Mouse (Mus musculus) heart, embryonic 13.5 days (tissue): Measurements from ENCODE around the gene Trpv6. TPM values are rescaled to one million over a fixed set of nuclear protein-coding genes. Genes with fewer than 3 reads are reported as not detected.

ENCODE experiments used
- ATAC-seq: fragments of 200-750 bp; cut with Nextera tagmentation; 2 replicates; pipeline ENCODE4 v1.8.0; 2017; ENCODE audit warnings: moderate TSS enrichment; ENCODE audit not compliant: insufficient number of reproducible peaks, low FRiP score, low TSS enrichment; ENCODE audit errors: extremely low read depth
- H3K27ac ChIP-seq: fragments of 300-500 bp; sonication (generic); replicated peaks from 2 replicates; pipeline ENCODE4 v1.5.1; 2015; ENCODE audit warnings: moderate library complexity, mild to moderate bottlenecking, inconsistent platforms
- H3K27me3 ChIP-seq: fragments of 300-500 bp; sonication (generic); replicated peaks from 2 replicates; pipeline ENCODE4 v1.6.1; 2015; ENCODE audit warnings: mild to moderate bottlenecking, inconsistent platforms
- H3K36me3 ChIP-seq: fragments of 300-500 bp; sonication (generic); 2 replicates; pipeline ENCODE4 v1.6.1; 2015; ENCODE audit warnings: mild to moderate bottlenecking, inconsistent platforms
- H3K4me1 ChIP-seq: fragments of 300-500 bp; sonication (generic); 2 replicates; pipeline ENCODE4 v1.6.1; 2015; ENCODE audit warnings: inconsistent platforms
- H3K4me2 ChIP-seq: fragments of 300-500 bp; sonication (generic); 2 replicates; pipeline ENCODE4 v1.6.1; 2015; ENCODE audit warnings: inconsistent platforms, mild to moderate bottlenecking, moderate library complexity
- H3K4me3 ChIP-seq: fragments of 300-500 bp; sonication (generic); 2 replicates; pipeline ENCODE4 v1.5.1; 2015; ENCODE audit warnings: moderate library complexity, mild to moderate bottlenecking, inconsistent platforms
- H3K9ac ChIP-seq: fragments of 300-500 bp; sonication (generic); 2 replicates; pipeline ENCODE4 v1.6.1; 2015; ENCODE audit warnings: inconsistent platforms, mild to moderate bottlenecking, moderate library complexity
- H3K9me3 ChIP-seq: fragments of 300-500 bp; sonication (generic); 2 replicates; pipeline ENCODE4 v1.6.1; 2016; ENCODE audit warnings: inconsistent platforms
- WGBS: fragments of 180-500 bp; shearing (Covaris S2); methylation state at CpG from one replicate; pipeline ENCODE4 v1.1.7; 2015; ENCODE audit warnings: mixed read lengths; 5-methylcytosine and 5-hydroxymethylcytosine counted together
- polyA plus RNA-seq: library from polyadenylated mRNA; unstranded; fragments of >200 nt; fragmentation: Nextera tagmentation; extraction: Ambion mirVana; gene quantifications from 2 replicates; pipeline ENCODE4 v1.2.1, GENCODE M21; 2015

Gene Trpv6
- polyA plus RNA-seq, 1 experiment from 2014 or later, result 0.13 TPM

GRCm38 (mm10) chr6:41621241-41621990 lies 14.8 kb downstream of the Trpv6 start:
- Histone ChIP-seq H3K27me3 (no peaks in the 10 kb centered on the region), H3K9me3 (no peaks in the 10 kb centered on the region), H3K4me2 (no peak overlapping the region), H3K27ac (no peak overlapping the region), H3K9ac (no peak overlapping the region), H3K4me1 (0 out of 2 replicates have a peak, but pooled peaks cover 2% of the 10 kb centered on the region), H3K4me3 (no peak overlapping the region), H3K36me3 (no peaks in the 10 kb centered on the region)
- 81% methylated on average over 12 of the region's 12 CpGs for whole genome bisulfite sequencing
- no peak for ATAC-seq

- Histone ChIP-seq H3K36me3 (no peaks in the 10 kb centered on the region), H3K4me2 (no peak overlapping the region), H3K9ac (no peak overlapping the region), H3K27ac (no peak overlapping the region), H3K4me3 (no peak overlapping the region), H3K9me3 (no peaks in the 10 kb centered on the region), H3K4me1 (0 out of 2 replicates have a peak, but pooled peaks cover 2% of the 10 kb centered on the region), H3K27me3 (no peaks in the 10 kb centered on the region)
- 75% methylated on average over 9 of the region's 9 CpGs for WGBS
- no peak for ATAC-seq
Measured at GRCm38 (mm10) chr6:41620173-41620798, 15.9 kb downstream of the Trpv6 start.

GRCm38 (mm10) chr6:41607637-41608036 lies 28.6 kb downstream of the Trpv6 start:
- H3K27ac ChIP-seq, result no peak overlapping the region
- no peak overlapping the region for H3K4me3 ChIP-seq
- H3K9ac ChIP-seq, result no peak overlapping the region
- ATAC-seq, result no peak
- H3K4me1 ChIP-seq, result peaks cover 4% of the 10 kb centered on the region
- peaks cover 19% of the 10 kb centered on the region for H3K27me3 ChIP-seq
- no peaks in the 10 kb centered on the region for H3K9me3 ChIP-seq
- H3K4me2 ChIP-seq, result no peak overlapping the region
- 37% methylated on average over 5 of the region's 5 CpGs for WGBS
- no peaks in the 10 kb centered on the region for H3K36me3 ChIP-seq

DNA sequence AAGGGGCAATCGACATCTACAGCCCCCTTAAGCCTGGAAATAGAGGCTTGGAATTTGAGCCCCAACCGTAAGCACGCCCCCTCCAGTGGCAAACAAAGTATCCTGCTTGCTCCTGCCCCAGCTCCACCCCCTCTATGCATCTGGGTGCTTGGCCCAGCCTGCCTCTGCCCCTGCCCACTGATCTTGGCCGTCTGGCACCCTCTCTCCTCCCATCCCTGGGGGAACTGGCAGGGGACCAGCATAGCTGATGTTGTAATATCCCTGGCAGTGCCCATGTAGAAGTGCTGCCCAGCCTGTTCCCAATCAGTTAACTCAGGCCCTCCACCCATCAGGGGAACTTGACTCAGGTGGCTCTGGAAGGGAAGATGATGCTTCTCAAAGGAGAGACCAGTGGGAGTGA lies 30.0 kb downstream of the Trpv6 start:
- peaks cover 19% of the 10 kb centered on the region for H3K27me3 ChIP-seq
- H3K4me2 ChIP-seq, result peak overlapping the region; percentile 94
- H3K4me3 ChIP-seq, result peak overlapping the region; percentile 74
- ATAC-seq, result no peak
- H3K27ac ChIP-seq, result no peak overlapping the region
- H3K36me3 ChIP-seq, result no peaks in the 10 kb centered on the region
- H3K9ac ChIP-seq, result peak overlapping the region; percentile 80
- H3K4me1 ChIP-seq, result peaks cover 4% of the 10 kb centered on the region
- H3K9me3 ChIP-seq, result no peaks in the 10 kb centered on the region
- WGBS, result 3% methylated on average over 4 of the region's 4 CpGs

- 0% methylated on average over 7 of the region's 7 CpGs for WGBS
- no peak for ATAC-seq
Measured at GRCm38 (mm10) chr6:41605794-41606104, 30.5 kb downstream of the Trpv6 start.

DNA sequence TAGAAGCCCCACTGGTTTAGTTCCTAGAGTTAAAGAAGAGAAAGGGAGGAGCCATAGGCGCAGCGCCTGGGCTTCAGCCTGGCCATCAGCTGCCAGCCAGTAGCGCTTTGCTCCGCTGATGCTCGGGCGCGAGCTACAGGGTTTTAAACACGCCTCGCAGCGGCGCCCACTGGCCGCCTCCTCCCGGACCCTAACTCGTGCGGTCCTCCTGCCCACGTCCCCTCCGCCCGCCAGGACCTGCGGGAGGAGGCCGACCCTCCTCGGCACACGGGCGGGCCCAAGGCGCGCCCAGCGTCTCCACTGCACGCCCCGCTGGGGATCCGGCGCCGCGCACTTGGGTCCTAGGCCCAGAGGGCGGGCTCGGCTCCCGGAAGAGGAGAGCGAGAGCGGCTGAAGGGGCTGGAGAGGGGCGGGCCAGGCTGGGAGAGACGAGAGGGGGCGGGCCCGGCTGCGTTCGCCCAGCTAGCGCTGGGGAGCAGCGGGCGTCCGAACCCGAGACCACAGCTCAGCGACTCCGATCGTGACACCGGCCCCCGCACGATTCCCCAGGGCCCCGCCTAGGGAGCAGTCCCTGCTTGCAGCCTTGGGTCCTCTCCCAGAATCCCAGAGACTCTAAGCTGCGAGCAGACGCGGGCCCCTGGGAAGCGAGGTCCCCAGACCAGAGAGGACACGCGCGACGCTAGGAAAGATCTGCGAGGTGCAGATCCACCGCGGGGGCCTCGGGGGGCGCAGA lies 31.0 kb downstream of the Trpv6 start, which contains the start of gene Ephb6:
Gene Ephb6, plus strand, starts transcription at position 422 of the 733 bp plus-strand sequence.
- peak; percentile 89 for ATAC-seq
- under 1% methylated on average over 67 of the region's 68 CpGs for WGBS

More at GRCm38 (mm10) chr6:41605794-41606104, 30.5 kb downstream of the Trpv6 start:
- peaks cover 4% of the 10 kb centered on the region for H3K4me1 ChIP-seq
- H3K9ac ChIP-seq, result peak overlapping the region; percentile 80
- H3K36me3 ChIP-seq, result no peaks in the 10 kb centered on the region
- H3K27ac ChIP-seq, result no peak overlapping the region
- peaks cover 19% of the 10 kb centered on the region for H3K27me3 ChIP-seq
- H3K4me3 ChIP-seq, result peak overlapping the region; percentile 74
- no peaks in the 10 kb centered on the region for H3K9me3 ChIP-seq
- peak overlapping the region; percentile 94 for H3K4me2 ChIP-seq

DNA sequence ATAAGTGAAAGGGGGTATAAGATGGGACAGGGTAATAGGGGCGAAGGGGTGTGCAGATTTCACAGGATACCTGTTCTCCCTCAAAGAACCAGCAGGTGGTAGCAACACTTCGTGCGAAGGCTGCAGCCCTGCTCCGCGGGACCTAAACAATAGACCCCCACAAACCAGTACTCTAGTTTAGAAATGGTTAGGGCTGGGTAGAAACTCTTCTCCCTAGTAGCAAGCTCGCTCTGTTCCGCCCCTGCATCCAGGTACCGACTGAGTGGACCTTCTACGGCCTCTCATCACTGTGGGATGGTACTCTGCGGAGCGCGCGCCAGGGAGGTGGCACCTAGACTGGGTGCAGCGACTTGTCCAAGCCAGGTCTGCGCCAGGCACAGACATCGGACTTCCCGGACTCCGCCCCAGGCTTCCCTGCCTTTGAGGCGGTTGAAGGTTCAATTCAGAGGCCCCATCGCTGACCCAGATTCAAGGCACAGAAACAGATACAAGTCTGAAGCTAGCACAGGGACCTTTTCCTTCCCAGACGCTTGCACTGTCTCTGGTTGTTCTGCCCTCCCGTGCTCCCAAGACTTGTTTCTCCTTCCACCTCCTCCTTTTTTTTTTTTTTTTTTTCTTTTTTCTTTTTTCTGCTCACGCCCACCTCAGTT lies 31.7 kb downstream of the Trpv6 start:
- WGBS, result under 1% methylated on average over 23 of the region's 23 CpGs
- ATAC-seq, result peak; percentile 51; the same call in 1 of the 2 replicates
- Histone ChIP-seq H3K4me2 (peak overlapping the region; percentile 94), H3K27ac (peak overlapping the region; percentile 66), H3K4me3 (peak overlapping the region; percentile 74), H3K27me3 (peaks cover 19% of the 10 kb centered on the region), H3K36me3 (no peaks in the 10 kb centered on the region), H3K9ac (peak overlapping the region; percentile 80), H3K4me1 (peaks cover 4% of the 10 kb centered on the region), H3K9me3 (no peaks in the 10 kb centered on the region)

More for the DNA sequence above, 31.0 kb downstream of the Trpv6 start, which contains the start of gene Ephb6:
- peak within 1 kb of the TSS; percentile 94 for H3K4me2 ChIP-seq
- H3K4me3 ChIP-seq, result peak within 1 kb of the TSS; percentile 74
- H3K27me3 ChIP-seq, result peaks cover 19% of the 10 kb centered on the region
- H3K4me1 ChIP-seq, result peaks cover 4% of the 10 kb centered on the region
- H3K9ac ChIP-seq, result peak within 1 kb of the TSS; percentile 80
- no peaks in the 10 kb centered on the region for H3K9me3 ChIP-seq
- H3K27ac ChIP-seq, result peak within 1 kb of the TSS; percentile 66
- H3K36me3 ChIP-seq, result no peaks in the 10 kb centered on the region

GRCm38 (mm10) chr6:41582189-41582588 lies 54.0 kb downstream of the Trpv6 start:
- Histone ChIP-seq H3K9me3 (peaks cover 3% of the 10 kb centered on the region; the same call in 1 of the 2 replicates), H3K4me1 (no peaks in the 10 kb centered on the region), H3K4me2 (no peak overlapping the region), H3K27ac (no peak overlapping the region), H3K4me3 (no peak overlapping the region), H3K36me3 (no peaks in the 10 kb centered on the region), H3K27me3 (no peaks in the 10 kb centered on the region), H3K9ac (no peak overlapping the region)
- 62% methylated on average over 1 of the region's 1 CpGs for WGBS
- ATAC-seq, result no peak

DNA sequence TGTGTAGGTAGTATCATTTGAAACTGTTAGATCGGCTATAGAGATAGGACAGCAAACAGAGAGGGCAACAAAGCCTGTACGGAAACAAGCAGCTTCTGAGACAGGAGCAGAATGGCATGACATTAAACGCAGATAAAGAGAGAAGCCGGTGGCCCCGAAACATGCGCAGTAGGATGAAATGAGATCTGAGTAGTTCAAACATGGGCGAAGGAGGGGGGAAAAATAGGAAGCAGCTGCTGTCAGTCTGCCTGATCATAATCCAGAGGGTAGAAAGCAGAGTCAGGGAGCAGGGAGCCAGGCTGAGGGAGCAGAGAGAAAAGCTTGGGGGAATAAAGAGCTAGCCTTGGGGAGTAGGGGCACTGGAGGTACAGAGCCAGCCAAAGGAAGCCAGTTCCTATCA lies 54.9 kb downstream of the Trpv6 start:
- no peaks in the 10 kb centered on the region for H3K27me3 ChIP-seq
- 73% methylated on average over 7 of the region's 7 CpGs for WGBS

GRCm38 (mm10) chr6:41577297-41577696 lies 58.9 kb downstream of the Trpv6 start:
- H3K27ac ChIP-seq, result no peak overlapping the region
- H3K4me1 ChIP-seq, result no peaks in the 10 kb centered on the region
- H3K36me3 ChIP-seq, result no peaks in the 10 kb centered on the region
- WGBS, result 57% methylated on average over 5 of the region's 5 CpGs
- H3K4me3 ChIP-seq, result no peak overlapping the region
- ATAC-seq, result no peak
- no peak overlapping the region for H3K4me2 ChIP-seq
- no peaks in the 10 kb centered on the region for H3K27me3 ChIP-seq
- no peak overlapping the region for H3K9ac ChIP-seq
- H3K9me3 ChIP-seq, result no peaks in the 10 kb centered on the region

More for the DNA sequence above, 54.9 kb downstream of the Trpv6 start:
- Histone ChIP-seq H3K36me3 (no peaks in the 10 kb centered on the region), H3K4me3 (no peak overlapping the region), H3K9me3 (peaks cover 3% of the 10 kb centered on the region; the same call in 1 of the 2 replicates), H3K4me2 (no peak overlapping the region), H3K27ac (no peak overlapping the region), H3K9ac (no peak overlapping the region), H3K4me1 (no peaks in the 10 kb centered on the region)
- no peak for ATAC-seq
